Mouse (Mus musculus) embryonic fibroblast, embryonic 13.5 days (primary cell): ENCODE data around the gene Ptov1. TPM values are rescaled to one million over a fixed set of nuclear protein-coding genes. Genes with fewer than 3 reads are reported as not detected.
A peak's percentile ranks its signal among the peaks of the same experiment; 100 is the strongest.

ENCODE experiments used
- H3K27ac ChIP-seq: 2 replicates; pipeline ENCODE4 v1.5.1; 2012; ENCODE audit warnings: low read length, control low read depth, inconsistent platforms; ENCODE audit not compliant: insufficient read depth
- H3K4me1 ChIP-seq: 2 replicates; pipeline ENCODE4 v1.6.1; 2011; ENCODE audit warnings: low read length; ENCODE audit not compliant: control insufficient read depth, insufficient read depth
- H3K4me3 ChIP-seq: 2 replicates; pipeline ENCODE4 v1.5.1; 2011; ENCODE audit warnings: mild to moderate bottlenecking, control low read depth, low read length; ENCODE audit not compliant: insufficient read depth
- CTCF ChIP-seq: IDR thresholded peaks from 2 replicates; pipeline ENCODE4 v1.5.1; 2011; ENCODE audit warnings: mild to moderate bottlenecking, control low read depth, low read length, moderate library complexity, borderline replicate concordance; ENCODE audit not compliant: insufficient read depth
- POLR2A ChIP-seq: IDR thresholded peaks from 2 replicates; pipeline ENCODE4 v1.6.1; 2011; ENCODE audit warnings: low read depth, mild to moderate bottlenecking, control low read depth, low read length, moderate library complexity
- polyA plus RNA-seq: library from polyadenylated mRNA; stranded (reverse); fragments of >200 nt; gene quantifications from 2 replicates; pipeline ENCODE4 v1.2.4, GENCODE M21; 2011; ENCODE audit warnings: low read depth; ENCODE audit not compliant: missing spikeins, insufficient read length

The Ptov1 gene
- polyA plus RNA-seq, 1 experiment = 160 TPM

GRCm38 (mm10) chr7:44847772-44848171 lies 21.8 kb downstream of the Ptov1 start:
- Histone ChIP-seq H3K4me3 (peak overlapping the region; percentile 60), H3K4me1 (peaks cover 13% of the 10 kb centered on the region), H3K27ac (no peak overlapping the region)
- TF ChIP-seq CTCF (no peak), POLR2A (no peak)

- TF ChIP-seq POLR2A (no peak), CTCF (no peak)
- Histone ChIP-seq H3K4me1 (peaks cover 13% of the 10 kb centered on the region), H3K27ac (no peak overlapping the region), H3K4me3 (no peak overlapping the region)
Measured at GRCm38 (mm10) chr7:44846804-44847203, 22.8 kb downstream of the Ptov1 start.

- Histone ChIP-seq H3K27ac (no peak overlapping the region), H3K4me1 (0 out of 2 replicates have a peak, but pooled peaks cover 4% of the 10 kb centered on the region), H3K4me3 (no peak overlapping the region)
- no peak for TF ChIP-seq CTCF
- TF ChIP-seq POLR2A = no peak
Measured at GRCm38 (mm10) chr7:44845006-44845405, 24.6 kb downstream of the Ptov1 start.

GRCm38 (mm10) chr7:44841825-44842463 lies 27.6 kb downstream of the Ptov1 start:
- TF ChIP-seq CTCF (no peak), POLR2A (no peak)
- Histone ChIP-seq H3K27ac (no peak overlapping the region), H3K4me3 (no peak overlapping the region), H3K4me1 (no peaks in the 10 kb centered on the region)

- Histone ChIP-seq H3K4me1 (no peaks in the 10 kb centered on the region), H3K27ac (no peak overlapping the region), H3K4me3 (no peak overlapping the region)
- TF ChIP-seq CTCF (no peak), POLR2A (no peak)
Measured at GRCm38 (mm10) chr7:44840426-44840825, 29.2 kb downstream of the Ptov1 start.

- Histone ChIP-seq H3K4me1 (no peaks in the 10 kb centered on the region), H3K4me3 (no peak overlapping the region), H3K27ac (no peak overlapping the region)
- TF ChIP-seq CTCF (no peak), POLR2A (no peak)
Measured at GRCm38 (mm10) chr7:44839491-44840191, 29.9 kb downstream of the Ptov1 start.

- H3K27ac ChIP-seq = no peak overlapping the region
- no peak overlapping the region for H3K4me3 ChIP-seq
- TF ChIP-seq POLR2A (no peak), CTCF (no peak)
- no peaks in the 10 kb centered on the region for H3K4me1 ChIP-seq
Measured at GRCm38 (mm10) chr7:44839171-44839490, 30.5 kb downstream of the Ptov1 start.

GRCm38 (mm10) chr7:44838073-44838472 lies 31.5 kb downstream of the Ptov1 start:
- H3K4me1 ChIP-seq = no peaks in the 10 kb centered on the region
- no peak overlapping the region for H3K4me3 ChIP-seq
- TF ChIP-seq POLR2A (no peak), CTCF (no peak)
- no peak overlapping the region for H3K27ac ChIP-seq

GRCm38 (mm10) chr7:44836423-44837053 lies 33.0 kb downstream of the Ptov1 start:
- H3K4me3 ChIP-seq = no peak overlapping the region
- no peak for TF ChIP-seq CTCF
- TF ChIP-seq POLR2A = no peak
- no peaks in the 10 kb centered on the region for H3K4me1 ChIP-seq
- H3K27ac ChIP-seq = no peak overlapping the region

GRCm38 (mm10) chr7:44836016-44836404 lies 33.6 kb downstream of the Ptov1 start:
- Histone ChIP-seq H3K4me3 (no peak overlapping the region), H3K27ac (no peak overlapping the region), H3K4me1 (no peaks in the 10 kb centered on the region)
- TF ChIP-seq CTCF = no peak
- TF ChIP-seq POLR2A = no peak
